Mouse (Mus musculus): ENCODE data around the gene Lrg1. TPM values are rescaled to one million over a fixed set of nuclear protein-coding genes. Genes with fewer than 3 reads are reported as not detected.
A peak's percentile ranks its signal among the peaks of the same experiment; 100 is the strongest.

Lrg1 gene
- total and polyA plus RNA-seq, 3 experiments, result not detected

GRCm38 (mm10) chr17:56112743-56113142 is 9.1 kb downstream of the Lrg1 start:
- peaks cover 0 to 30% of the 10 kb centered on the region in 2 experiments for H3K36me3 ChIP-seq (replicated peaks in 1 of 2; ENCODE audit: control insufficient read depth in 1 of 2, insufficient read depth in 1 of 2, low read length in 1 of 2)
- 0 out of 4 replicates have a peak, but pooled peaks cover 0 to 2% of the 10 kb centered on the region in 2 experiments for H3K4me1 ChIP-seq (ENCODE audit: control insufficient read depth in 1 of 2, insufficient read depth in 2 of 2)
- H3K79me2 ChIP-seq (replicated peaks; ENCODE audit: control insufficient read depth, extremely low read depth, insufficient read depth, poor library complexity, severe bottlenecking), result no peaks in the 10 kb centered on the region
- H3K4me3 ChIP-seq (replicated peaks in 1 of 3; ENCODE audit: low read depth in 2 of 3, low read length in 2 of 3, poor library complexity in 1 of 3), result no peak overlapping the region
- no peak overlapping the region for H3K27ac ChIP-seq (ENCODE audit: insufficient read depth, low read depth)
- no peaks in the 10 kb centered on the region for H3K9me3 ChIP-seq (replicated peaks; ENCODE audit: low read length)
- in situ Hi-C loops (cut with MboI; ENCODE audit: low pct_ligation_motif_present, low pct_unique_long_range_greater_than_20kb, low sequenced_read_pairs) (no loop called here), dilution Hi-C loops (cut with MboI; ENCODE audit: extremely low pct_ligation_motif_present, extremely low pct_unique_long_range_greater_than_20kb, low sequenced_read_pairs) (no loop called here)
- TF ChIP-seq MAFK (IDR thresholded peaks at IDR 0.05; ENCODE audit: insufficient replicate concordance, low read length) (no peak), HCFC1 (IDR thresholded peaks at IDR 0.05; ENCODE audit: low read depth, low read length) (no peak), MAZ (IDR thresholded peaks at IDR 0.05; ENCODE audit: low read depth, low read length) (no peak), MEF2A (IDR thresholded peaks at IDR 0.05; ENCODE audit: borderline replicate concordance, low read depth, low read length) (no peak), EP300 (IDR thresholded peaks at IDR 0.05; ENCODE audit: low read length) (no peak), E2F4 (IDR thresholded peaks at IDR 0.05; ENCODE audit: insufficient replicate concordance, low read depth, low read length) (no peak), ETS1 (conservative IDR thresholded peaks at IDR 0.05; ENCODE audit: low read depth, low read length) (no peak), PAX5 (IDR thresholded peaks at IDR 0.05; ENCODE audit: low read length) (no peak), TCF12 (IDR thresholded peaks at IDR 0.05; ENCODE audit: low read depth, low read length) (no peak), KAT2A (IDR thresholded peaks at IDR 0.05; ENCODE audit: insufficient replicate concordance, low read length) (no peak), TBP (conservative IDR thresholded peaks at IDR 0.05; ENCODE audit: low read depth, low read length) (no peak), SIN3A (IDR thresholded peaks at IDR 0.05; ENCODE audit: low read length) (no peak), USF1 (IDR thresholded peaks at IDR 0.05; ENCODE audit: low read depth, low read length) (no peak), CTCF (conservative IDR thresholded peaks at IDR 0.05 in 1 of 2, IDR thresholded peaks at IDR 0.05 in 1 of 2; ENCODE audit: low read depth in 2 of 2, low read length in 2 of 2) (no peak), ZKSCAN1 (IDR thresholded peaks at IDR 0.05; ENCODE audit: borderline replicate concordance, low read depth, low read length) (no peak), MXI1 (IDR thresholded peaks at IDR 0.05; ENCODE audit: low read depth, low read length) (no peak)
- H3K4me2 ChIP-seq (ENCODE audit: insufficient read depth, low read depth, poor library complexity, severe bottlenecking), result no peak overlapping the region
- no peak overlapping the region for H3K9ac ChIP-seq (ENCODE audit: insufficient read depth, low read depth)
- DNase-seq (ENCODE audit: extremely low read depth), result no peak
- H3K27me3 ChIP-seq (replicated peaks), result no peaks in the 10 kb centered on the region

GRCm38 (mm10) chr17:56111864-56112263 is 9.9 kb downstream of the Lrg1 start:
- no peak overlapping the region for H3K27ac ChIP-seq (ENCODE audit: insufficient read depth, low read depth)
- 0 out of 4 replicates have a peak, but pooled peaks cover 0 to 2% of the 10 kb centered on the region in 2 experiments for H3K4me1 ChIP-seq (ENCODE audit: control insufficient read depth in 1 of 2, insufficient read depth in 2 of 2)
- H3K9ac ChIP-seq (ENCODE audit: insufficient read depth, low read depth), result no peak overlapping the region
- H3K27me3 ChIP-seq (replicated peaks), result no peaks in the 10 kb centered on the region
- peak; percentile 77 for DNase-seq (ENCODE audit: extremely low read depth)
- no peak overlapping the region for H3K4me2 ChIP-seq (ENCODE audit: insufficient read depth, low read depth, poor library complexity, severe bottlenecking)
- dilution Hi-C loops (cut with MboI; ENCODE audit: extremely low pct_ligation_motif_present, extremely low pct_unique_long_range_greater_than_20kb, low sequenced_read_pairs) (no loop called here), in situ Hi-C loops (cut with MboI; ENCODE audit: low pct_ligation_motif_present, low pct_unique_long_range_greater_than_20kb, low sequenced_read_pairs) (no loop called here)
- no peak overlapping the region for H3K4me3 ChIP-seq (replicated peaks in 1 of 3; ENCODE audit: low read depth in 2 of 3, low read length in 2 of 3, poor library complexity in 1 of 3)
- peaks cover 0 to 38% of the 10 kb centered on the region in 2 experiments for H3K36me3 ChIP-seq (replicated peaks in 1 of 2; ENCODE audit: control insufficient read depth in 1 of 2, insufficient read depth in 1 of 2, low read length in 1 of 2)
- H3K79me2 ChIP-seq (replicated peaks; ENCODE audit: control insufficient read depth, extremely low read depth, insufficient read depth, poor library complexity, severe bottlenecking), result no peaks in the 10 kb centered on the region
- TF ChIP-seq TCF12 (IDR thresholded peaks at IDR 0.05; ENCODE audit: low read depth, low read length) (no peak), SIN3A (IDR thresholded peaks at IDR 0.05; ENCODE audit: low read length) (no peak), USF1 (IDR thresholded peaks at IDR 0.05; ENCODE audit: low read depth, low read length) (peak; percentile 23; the same call in 1 of the 2 replicates), USF2 (conservative IDR thresholded peaks at IDR 0.05; ENCODE audit: low read depth, low read length) (peak; percentile 40), CTCF (conservative IDR thresholded peaks at IDR 0.05 in 1 of 2, IDR thresholded peaks at IDR 0.05 in 1 of 2; ENCODE audit: low read depth in 2 of 2, low read length in 2 of 2) (peak; percentile 78 to 93), RAD21 (IDR thresholded peaks at IDR 0.05; ENCODE audit: low read depth, low read length) (peak; percentile 53), SMC3 (IDR thresholded peaks at IDR 0.05; ENCODE audit: low read depth, low read length) (peak; percentile 60), MAZ (IDR thresholded peaks at IDR 0.05; ENCODE audit: low read depth, low read length) (no peak), MAX (IDR thresholded peaks at IDR 0.05; ENCODE audit: low read length) (peak; percentile 25; the same call in 1 of the 2 replicates), NELFE (IDR thresholded peaks at IDR 0.05; ENCODE audit: low read depth, low read length) (0 out of 2 replicates have a peak, but pooled peaks have one; percentile 18), JUN (IDR thresholded peaks at IDR 0.05; ENCODE audit: insufficient read depth, low read depth, low read length) (no peak)
- no peaks in the 10 kb centered on the region for H3K9me3 ChIP-seq (replicated peaks; ENCODE audit: low read length)

All from CH12.LX (cell line).